Mouse (Mus musculus) neural tube, embryonic 15.5 days (tissue): ENCODE results near the gene Snw1. TPM values are rescaled to one million over a fixed set of nuclear protein-coding genes. Genes with fewer than 3 reads are reported as not detected.
A peak's percentile ranks its signal among the peaks of the same experiment; 100 is the strongest.

ENCODE experiments used
- ATAC-seq: fragments of 200-750 bp; cut with Nextera tagmentation; 2 replicates; pipeline ENCODE4 v1.8.0; 2017; ENCODE audit warnings: mild to moderate bottlenecking, moderate TSS enrichment, moderate library complexity; ENCODE audit not compliant: low FRiP score
- H3K27ac ChIP-seq: fragments of 300-500 bp; sonication (generic); replicated peaks from 2 replicates; pipeline ENCODE4 v1.5.1; 2015; ENCODE audit warnings: mild to moderate bottlenecking, inconsistent platforms
- H3K27me3 ChIP-seq: fragments of 300-500 bp; sonication (generic); replicated peaks from 2 replicates; pipeline ENCODE4 v1.6.1; 2015; ENCODE audit warnings: inconsistent platforms
- H3K36me3 ChIP-seq: fragments of 300-500 bp; sonication (generic); 2 replicates; pipeline ENCODE4 v1.6.1; 2015; ENCODE audit warnings: inconsistent platforms
- H3K4me1 ChIP-seq: fragments of 300-500 bp; sonication (generic); 2 replicates; pipeline ENCODE4 v1.6.1; 2015; ENCODE audit warnings: inconsistent platforms
- H3K4me2 ChIP-seq: fragments of 300-500 bp; sonication (generic); 2 replicates; pipeline ENCODE4 v1.6.1; 2015; ENCODE audit warnings: inconsistent platforms, mild to moderate bottlenecking, moderate library complexity
- H3K4me3 ChIP-seq: fragments of 300-500 bp; sonication (generic); replicated peaks from 2 replicates; pipeline ENCODE4 v1.5.1; 2015; ENCODE audit warnings: mild to moderate bottlenecking, inconsistent platforms
- H3K9ac ChIP-seq: fragments of 300-500 bp; sonication (generic); replicated peaks from 2 replicates; pipeline ENCODE4 v1.6.1; 2015; ENCODE audit warnings: mild to moderate bottlenecking, inconsistent platforms
- H3K9me3 ChIP-seq: fragments of 300-500 bp; sonication (generic); replicated peaks from 2 replicates; pipeline ENCODE4 v1.6.1; 2016; ENCODE audit warnings: inconsistent platforms
- WGBS: fragments of 180-500 bp; shearing (Covaris S2); methylation state at CpG from one replicate; pipeline ENCODE4 v1.1.7; 2015; ENCODE audit warnings: mixed read lengths; 5-methylcytosine and 5-hydroxymethylcytosine counted together
- polyA plus RNA-seq: library from polyadenylated mRNA; unstranded; fragments of >200 nt; fragmentation: Nextera tagmentation; extraction: Ambion mirVana; gene quantifications from 2 replicates; pipeline ENCODE4 v1.2.1, GENCODE M21; 2015

Gene Snw1
- polyA plus RNA-seq, 1 experiment from 2014 or later: 96.2 TPM

- no peaks in the 10 kb centered on the region for H3K9me3 ChIP-seq
- no peak overlapping the region for H3K4me3 ChIP-seq
- peaks cover 18% of the 10 kb centered on the region for H3K4me1 ChIP-seq
- ATAC-seq: 0 out of 2 replicates have a peak, but pooled peaks have one; percentile 15
- no peak overlapping the region for H3K4me2 ChIP-seq
- WGBS: 49% methylated on average over 12 of the region's 12 CpGs
- H3K36me3 ChIP-seq: peaks cover 5% of the 10 kb centered on the region
- H3K27ac ChIP-seq: peak overlapping the region; percentile 83
- no peak overlapping the region for H3K9ac ChIP-seq
- no peaks in the 10 kb centered on the region for H3K27me3 ChIP-seq
These were observed 52.0 kb downstream of the Snw1 start for GRCm38 (mm10) chr12:87419974-87420485.

- Histone ChIP-seq H3K4me1 (peaks cover 13% of the 10 kb centered on the region), H3K27me3 (no peaks in the 10 kb centered on the region), H3K4me3 (no peak overlapping the region), H3K36me3 (peaks cover 5% of the 10 kb centered on the region), H3K27ac (peak overlapping the region; percentile 83), H3K4me2 (peak overlapping the region; percentile 27), H3K9ac (no peak overlapping the region), H3K9me3 (no peaks in the 10 kb centered on the region)
- 20% methylated on average over 5 of the region's 5 CpGs for WGBS
- ATAC-seq: peak; percentile 89
These were observed 53.2 kb downstream of the Snw1 start for GRCm38 (mm10) chr12:87418921-87419320.

- Histone ChIP-seq H3K4me1 (peaks cover 13% of the 10 kb centered on the region), H3K27ac (no peak overlapping the region), H3K27me3 (no peaks in the 10 kb centered on the region), H3K4me3 (no peak overlapping the region), H3K9ac (no peak overlapping the region), H3K4me2 (no peak overlapping the region), H3K9me3 (no peaks in the 10 kb centered on the region), H3K36me3 (no peaks in the 10 kb centered on the region)
- no peak for ATAC-seq
- WGBS: 45% methylated on average over 7 of the region's 7 CpGs
These were observed 55.4 kb downstream of the Snw1 start for GRCm38 (mm10) chr12:87416690-87417089.

DNA sequence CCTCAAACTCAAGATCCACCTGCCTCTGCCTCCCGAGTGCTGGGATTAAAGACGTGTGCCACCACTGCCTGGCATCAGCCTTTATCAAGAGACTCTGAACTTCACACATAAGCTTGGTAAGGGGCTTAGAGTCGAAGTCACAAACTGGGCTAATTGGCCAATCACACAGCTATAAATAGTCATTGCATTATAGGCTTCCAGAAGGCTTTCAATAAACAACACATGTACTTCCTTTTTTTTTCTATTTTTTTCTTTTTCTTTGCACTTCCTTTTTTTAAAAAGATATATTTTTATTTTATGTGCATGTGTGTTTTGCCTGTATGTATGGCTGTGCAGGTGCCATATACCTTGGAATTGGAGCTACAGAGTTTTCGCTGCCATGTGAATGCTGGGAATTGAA, 56.7 kb downstream of the Snw1 start:
- Histone ChIP-seq H3K9me3 (no peaks in the 10 kb centered on the region), H3K4me2 (no peak overlapping the region), H3K4me3 (no peak overlapping the region), H3K27ac (no peak overlapping the region), H3K9ac (no peak overlapping the region), H3K36me3 (no peaks in the 10 kb centered on the region), H3K4me1 (peaks cover 13% of the 10 kb centered on the region), H3K27me3 (no peaks in the 10 kb centered on the region)
- ATAC-seq: no peak
- 70% methylated on average over 4 of the region's 4 CpGs for WGBS

DNA sequence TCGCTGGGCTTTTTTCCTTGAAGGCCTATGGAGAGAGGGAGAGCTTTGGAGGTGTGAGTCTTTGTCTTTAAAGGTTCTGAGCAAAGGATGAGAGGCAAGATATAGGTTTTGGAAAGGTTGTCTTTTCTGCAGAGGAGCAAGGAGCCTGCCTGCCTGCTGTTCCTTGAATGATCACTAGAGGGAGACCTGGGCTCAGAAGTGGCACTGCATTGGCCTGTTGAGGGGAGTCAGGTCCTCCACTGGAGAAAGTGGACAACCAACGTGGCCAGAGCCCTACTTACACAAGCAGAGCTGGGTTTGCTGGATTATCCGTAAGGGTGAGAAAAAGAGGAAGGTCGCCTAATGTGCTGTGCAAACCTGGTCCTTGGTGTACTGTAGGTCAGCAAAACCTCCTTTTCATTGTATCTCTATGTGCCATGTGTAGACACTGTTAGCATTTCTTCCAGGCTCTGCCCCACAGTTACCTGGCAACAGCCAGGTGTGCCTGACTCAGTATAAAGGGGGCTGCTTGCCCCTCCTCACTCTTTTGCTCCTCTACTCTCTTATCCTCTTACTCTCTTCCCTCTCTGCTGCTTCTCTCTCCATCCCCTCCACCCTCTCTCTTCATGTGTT, 58.8 kb downstream of the Snw1 start:
- Histone ChIP-seq H3K4me3 (no peak overlapping the region), H3K4me1 (no peaks in the 10 kb centered on the region), H3K4me2 (no peak overlapping the region), H3K9ac (no peak overlapping the region), H3K27me3 (no peaks in the 10 kb centered on the region), H3K9me3 (no peaks in the 10 kb centered on the region), H3K36me3 (no peaks in the 10 kb centered on the region), H3K27ac (no peak overlapping the region)
- WGBS: 34% methylated on average over 4 of the region's 4 CpGs
- peak; percentile 70 for ATAC-seq

- Histone ChIP-seq H3K9ac (no peak overlapping the region), H3K4me2 (no peak overlapping the region), H3K9me3 (no peaks in the 10 kb centered on the region), H3K27me3 (no peaks in the 10 kb centered on the region), H3K4me3 (no peak overlapping the region), H3K36me3 (no peaks in the 10 kb centered on the region), H3K4me1 (no peaks in the 10 kb centered on the region), H3K27ac (no peak overlapping the region)
- WGBS: 63% methylated on average over 7 of the region's 7 CpGs
- ATAC-seq: no peak
These were observed 61.1 kb downstream of the Snw1 start for GRCm38 (mm10) chr12:87410999-87411398.

- H3K36me3 ChIP-seq: no peaks in the 10 kb centered on the region
- no peaks in the 10 kb centered on the region for H3K9me3 ChIP-seq
- H3K27me3 ChIP-seq: no peaks in the 10 kb centered on the region
- no peak overlapping the region for H3K27ac ChIP-seq
- H3K9ac ChIP-seq: no peak overlapping the region
- no peak overlapping the region for H3K4me3 ChIP-seq
- H3K4me1 ChIP-seq: no peaks in the 10 kb centered on the region
- 86% methylated on average over 4 of the region's 4 CpGs for WGBS
- no peak for ATAC-seq
- H3K4me2 ChIP-seq: no peak overlapping the region
These were observed 63.0 kb downstream of the Snw1 start for GRCm38 (mm10) chr12:87409123-87409522.

GRCm38 (mm10) chr12:87407869-87408605, 64.0 kb downstream of the Snw1 start:
- Histone ChIP-seq H3K27me3 (no peaks in the 10 kb centered on the region), H3K4me2 (no peak overlapping the region), H3K27ac (no peak overlapping the region), H3K9me3 (no peaks in the 10 kb centered on the region), H3K4me1 (no peaks in the 10 kb centered on the region), H3K9ac (no peak overlapping the region), H3K36me3 (no peaks in the 10 kb centered on the region), H3K4me3 (no peak overlapping the region)
- WGBS: 56% methylated on average over 21 of the region's 21 CpGs
- ATAC-seq: no peak

DNA sequence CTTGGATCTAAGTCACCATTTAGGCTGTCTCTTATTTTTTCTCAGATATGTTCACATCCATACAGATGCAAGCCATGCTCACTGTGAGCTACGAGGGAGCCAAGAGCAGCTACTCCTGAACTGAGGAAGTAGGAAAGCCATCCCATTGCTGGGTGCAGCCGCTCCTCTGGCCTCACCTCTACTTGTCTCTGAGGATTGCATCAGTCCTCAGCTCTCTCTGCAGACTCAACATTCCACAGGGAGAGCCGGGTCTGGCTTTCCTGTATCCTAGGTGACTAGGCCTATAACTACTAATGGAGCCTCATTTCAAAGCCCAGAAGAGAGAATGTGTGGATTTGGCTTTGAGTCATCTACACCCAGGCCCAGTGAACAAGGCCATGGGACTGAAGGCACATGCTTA, 66.4 kb downstream of the Snw1 start:
- H3K4me1 ChIP-seq: no peaks in the 10 kb centered on the region
- ATAC-seq: no peak
- no peaks in the 10 kb centered on the region for H3K27me3 ChIP-seq
- H3K4me3 ChIP-seq: no peak overlapping the region
- no peak overlapping the region for H3K4me2 ChIP-seq
- no peak overlapping the region for H3K9ac ChIP-seq
- no peak overlapping the region for H3K27ac ChIP-seq
- no peaks in the 10 kb centered on the region for H3K9me3 ChIP-seq
- 68% methylated on average over 3 of the region's 3 CpGs for WGBS
- H3K36me3 ChIP-seq: no peaks in the 10 kb centered on the region

DNA sequence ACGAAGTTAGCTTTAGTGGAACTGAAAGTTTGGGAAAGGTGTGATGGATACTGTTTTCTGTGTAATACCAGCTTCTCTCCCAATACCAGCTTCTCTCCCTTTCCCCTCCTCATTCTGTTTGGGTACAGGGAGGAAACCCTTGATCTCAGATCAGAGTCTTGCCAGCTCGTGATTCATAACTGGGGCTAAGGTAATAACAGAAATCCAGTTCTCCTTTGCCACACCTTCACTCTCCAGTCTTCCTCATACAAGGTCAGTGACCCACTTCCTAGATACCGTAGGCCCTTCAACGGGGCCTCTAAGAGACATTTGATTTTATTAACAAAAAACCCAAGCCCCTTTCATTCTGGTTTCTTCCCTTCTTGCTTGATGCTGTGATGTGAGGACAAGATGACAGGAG, 66.9 kb downstream of the Snw1 start:
- Histone ChIP-seq H3K4me3 (no peak overlapping the region), H3K4me2 (no peak overlapping the region), H3K27me3 (no peaks in the 10 kb centered on the region), H3K36me3 (no peaks in the 10 kb centered on the region), H3K9ac (no peak overlapping the region), H3K9me3 (no peaks in the 10 kb centered on the region), H3K27ac (no peak overlapping the region), H3K4me1 (no peaks in the 10 kb centered on the region)
- WGBS: 88% methylated on average over 4 of the region's 4 CpGs
- no peak for ATAC-seq

DNA sequence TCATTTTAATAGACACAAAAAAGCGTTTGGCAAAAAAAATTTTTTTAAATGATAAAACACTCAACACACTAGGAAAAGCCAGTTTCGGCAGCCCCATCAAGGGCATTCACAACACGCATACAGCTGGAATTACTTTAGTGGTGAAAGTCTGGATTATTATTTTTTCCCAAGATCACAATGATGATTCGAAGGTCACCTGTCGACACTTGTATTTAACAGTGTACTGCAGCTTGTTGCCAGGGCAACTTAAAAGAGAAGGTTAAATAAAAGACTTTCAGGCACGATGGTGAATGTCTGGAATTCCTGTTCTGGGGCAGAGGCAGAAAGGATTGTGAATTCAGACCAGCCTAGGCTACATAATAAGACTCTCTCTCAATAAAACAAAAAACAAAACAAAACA, 70.2 kb downstream of the Snw1 start:
- no peak overlapping the region for H3K4me2 ChIP-seq
- H3K9me3 ChIP-seq: no peaks in the 10 kb centered on the region
- H3K9ac ChIP-seq: no peak overlapping the region
- 65% methylated on average over 6 of the region's 6 CpGs for WGBS
- no peaks in the 10 kb centered on the region for H3K4me1 ChIP-seq
- H3K36me3 ChIP-seq: no peaks in the 10 kb centered on the region
- ATAC-seq: no peak
- H3K27ac ChIP-seq: no peak overlapping the region
- H3K27me3 ChIP-seq: no peaks in the 10 kb centered on the region
- no peak overlapping the region for H3K4me3 ChIP-seq

DNA sequence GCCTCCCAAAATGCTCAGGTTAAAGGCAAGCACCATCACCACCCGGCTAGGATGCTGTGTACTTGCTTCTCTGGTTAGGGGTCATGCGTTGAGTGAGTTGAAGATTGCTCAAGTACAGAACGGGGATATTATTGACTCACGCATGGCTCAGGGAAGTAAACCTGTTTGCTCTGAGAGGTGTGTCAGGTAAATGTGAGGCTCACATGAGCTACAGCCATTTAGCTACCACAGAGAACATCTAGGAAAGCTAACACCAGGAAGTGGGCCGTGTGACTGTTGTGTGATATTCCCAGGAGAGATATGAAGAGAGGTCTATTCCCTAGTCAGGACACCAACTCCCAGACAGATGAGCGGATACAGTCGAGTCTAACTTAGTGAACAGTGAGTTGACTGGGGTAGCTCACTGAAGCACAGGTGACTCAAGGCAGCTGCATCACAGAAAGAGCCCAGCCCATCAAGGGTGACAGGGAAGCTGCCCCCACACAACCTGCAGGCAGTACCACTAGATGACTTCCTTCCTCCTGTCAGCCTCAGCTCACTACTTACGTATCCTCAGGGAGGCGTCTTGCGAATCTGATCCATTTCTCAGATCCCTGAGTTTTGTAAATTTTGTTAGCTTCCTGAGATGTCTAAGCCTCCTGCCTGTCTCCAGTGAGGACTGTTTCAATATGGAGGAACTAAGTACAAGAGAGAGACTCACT, 72.8 kb downstream of the Snw1 start:
- no peak for ATAC-seq
- WGBS: 86% methylated on average over 10 of the region's 10 CpGs
- Histone ChIP-seq H3K4me1 (no peaks in the 10 kb centered on the region), H3K9ac (no peak overlapping the region), H3K9me3 (no peaks in the 10 kb centered on the region), H3K27ac (no peak overlapping the region), H3K4me3 (no peak overlapping the region), H3K36me3 (no peaks in the 10 kb centered on the region), H3K4me2 (no peak overlapping the region), H3K27me3 (no peaks in the 10 kb centered on the region)
